Mouse (Mus musculus) C2C12 (cell line): Measurements from ENCODE around the gene Tarbp2. TPM values are rescaled to one million over a fixed set of nuclear protein-coding genes. Genes with fewer than 3 reads are reported as not detected.

Experiments
- H3K27me3 ChIP-seq: one replicate; pipeline ENCODE4 v1.6.1; 2011; ENCODE audit not compliant: control insufficient read depth, insufficient read depth, insufficient read length
- H3K36me3 ChIP-seq: one replicate; pipeline ENCODE4 v1.6.1; 2011; ENCODE audit not compliant: control insufficient read depth, insufficient read depth
- H3K4me3 ChIP-seq: one replicate; pipeline ENCODE4 v1.5.1; 2011; ENCODE audit warnings: mild to moderate bottlenecking, control low read depth; ENCODE audit not compliant: poor library complexity, insufficient read depth, severe bottlenecking
- H3K79me2 ChIP-seq: one replicate; pipeline ENCODE4 v1.6.1; 2011; ENCODE audit not compliant: control insufficient read depth, insufficient read depth
- H3K79me3 ChIP-seq: one replicate; pipeline ENCODE4 v1.6.1; 2011; ENCODE audit warnings: low read depth, control low read depth
- H3ac ChIP-seq: one replicate; pipeline ENCODE3; 2011; ENCODE audit warnings: low read depth; ENCODE audit not compliant: control insufficient read depth, insufficient read length
- CEBPB ChIP-seq: IDR thresholded peaks from one replicate; pipeline ENCODE4 v1.6.1; 2011; ENCODE audit warnings: low read depth, mild to moderate bottlenecking, control low read depth, moderate library complexity
- CTCF ChIP-seq: IDR thresholded peaks from one replicate; pipeline ENCODE4 v1.5.1; 2011; ENCODE audit not compliant: control insufficient read depth, insufficient read depth, insufficient read length
- FOSL1 ChIP-seq: IDR thresholded peaks from one replicate; pipeline ENCODE4 v1.8.0; 2011; ENCODE audit warnings: mild to moderate bottlenecking, low read length; ENCODE audit not compliant: poor library complexity, insufficient read depth, severe bottlenecking
- MAX ChIP-seq: IDR thresholded peaks from one replicate; pipeline ENCODE4 v1.6.1; 2011; ENCODE audit warnings: mild to moderate bottlenecking, control low read depth
- MYOD1 ChIP-seq: IDR thresholded peaks from one replicate; pipeline ENCODE4 v1.6.1; 2011; ENCODE audit warnings: low read depth; ENCODE audit not compliant: control insufficient read depth, insufficient read length
- MYOG ChIP-seq: IDR thresholded peaks from one replicate; pipeline ENCODE4 v1.6.1; 2011; ENCODE audit not compliant: control insufficient read depth, insufficient read length; ENCODE audit errors: extremely low read depth
- USF1 ChIP-seq: IDR thresholded peaks from one replicate; pipeline ENCODE4 v1.6.1; 2011; ENCODE audit warnings: low read depth, mild to moderate bottlenecking, control low read depth, moderate library complexity
- polyA plus RNA-seq: library from polyadenylated mRNA; unstranded; fragments of >200 nt; fragmentation: generic; extraction: Trizol; gene quantifications from one replicate; pipeline ENCODE4 v1.2.1, GENCODE M21; 2012; ENCODE audit warnings: missing spikeins

Tarbp2 gene
- polyA plus RNA-seq, 1 experiment, result 127 TPM

DNA sequence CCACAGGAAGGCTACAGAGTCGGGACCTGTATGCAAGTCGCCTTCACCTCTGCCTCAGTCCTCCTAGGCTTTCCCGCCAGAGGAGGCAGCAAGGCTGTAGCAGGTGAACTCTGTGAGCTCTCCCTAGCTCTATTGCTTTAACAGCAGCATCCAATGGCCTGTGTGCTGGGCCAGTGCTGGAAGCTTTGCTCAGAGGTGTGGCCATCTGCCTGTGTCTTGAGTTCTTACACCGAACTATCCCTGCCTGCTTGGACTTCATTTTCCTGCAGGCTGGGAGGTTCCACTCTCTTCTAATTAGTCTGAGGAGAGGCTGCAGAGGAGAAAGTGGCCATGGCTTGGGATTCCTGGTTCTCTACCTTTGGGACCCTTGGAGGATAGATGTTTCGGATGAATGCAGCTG is 6.0 kb upstream of the Tarbp2 start:
- Histone ChIP-seq H3K79me2 (peaks cover 49% of the 10 kb centered on the region), H3K4me3 (no peak overlapping the region), H3K36me3 (no peaks in the 10 kb centered on the region), H3K27me3 (no peaks in the 10 kb centered on the region), H3ac (no peak overlapping the region), H3K79me3 (peaks cover 14% of the 10 kb centered on the region)
- TF ChIP-seq MYOD1 (no peak), MYOG (no peak), FOSL1 (no peak), USF1 (no peak), MAX (no peak), CEBPB (no peak), CTCF (no peak)

DNA sequence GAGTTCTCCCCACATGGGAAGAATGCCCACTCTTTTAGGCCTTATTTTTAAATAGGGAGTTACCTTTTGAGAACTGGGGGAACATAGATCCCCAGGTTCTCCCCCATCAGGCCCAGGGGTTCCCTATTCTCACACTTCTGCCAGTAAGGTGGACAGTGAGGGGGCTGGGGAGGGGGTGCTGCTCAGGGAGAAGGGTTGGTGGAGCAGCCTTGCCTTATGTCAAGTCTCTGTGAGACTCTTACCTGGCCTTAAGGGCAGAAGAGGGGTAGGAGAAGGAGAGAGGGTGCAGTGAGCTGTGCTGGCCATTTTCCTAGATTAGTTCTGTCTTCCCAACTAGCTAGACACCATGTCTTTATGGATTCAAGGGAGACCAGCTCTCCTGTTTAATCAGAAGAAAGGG is 5.5 kb upstream of the Tarbp2 start:
- Histone ChIP-seq H3ac (no peak overlapping the region), H3K27me3 (no peaks in the 10 kb centered on the region), H3K36me3 (no peaks in the 10 kb centered on the region), H3K4me3 (no peak overlapping the region), H3K79me3 (peaks cover 14% of the 10 kb centered on the region), H3K79me2 (peaks cover 49% of the 10 kb centered on the region)
- no peak for TF ChIP-seq MYOD1

DNA sequence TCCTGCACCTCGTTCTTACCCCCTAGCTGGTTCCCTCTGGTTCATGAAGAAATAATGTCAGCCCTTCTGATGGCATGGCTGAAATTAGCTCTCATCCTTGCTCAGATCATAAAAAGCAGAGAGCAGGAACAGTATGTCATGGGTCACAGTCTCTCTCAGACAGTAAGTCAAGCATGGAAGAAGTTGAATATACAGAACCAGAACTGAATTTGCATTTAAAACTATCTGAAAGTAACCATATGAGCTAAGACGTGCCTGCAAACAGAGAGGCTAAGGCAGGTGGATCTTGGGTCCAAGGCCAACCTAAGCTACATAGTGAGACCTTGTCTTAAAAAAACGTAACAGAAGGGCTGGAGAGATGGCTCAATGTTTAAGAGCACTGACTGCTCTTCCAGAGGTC is 5.0 kb upstream of the Tarbp2 start:
- H3K79me2 ChIP-seq, result peaks cover 49% of the 10 kb centered on the region
- no peak overlapping the region for H3ac ChIP-seq
- H3K36me3 ChIP-seq, result no peaks in the 10 kb centered on the region
- H3K4me3 ChIP-seq, result no peak overlapping the region
- no peak for TF ChIP-seq MYOG
- peaks cover 14% of the 10 kb centered on the region for H3K79me3 ChIP-seq
- H3K27me3 ChIP-seq, result no peaks in the 10 kb centered on the region

DNA sequence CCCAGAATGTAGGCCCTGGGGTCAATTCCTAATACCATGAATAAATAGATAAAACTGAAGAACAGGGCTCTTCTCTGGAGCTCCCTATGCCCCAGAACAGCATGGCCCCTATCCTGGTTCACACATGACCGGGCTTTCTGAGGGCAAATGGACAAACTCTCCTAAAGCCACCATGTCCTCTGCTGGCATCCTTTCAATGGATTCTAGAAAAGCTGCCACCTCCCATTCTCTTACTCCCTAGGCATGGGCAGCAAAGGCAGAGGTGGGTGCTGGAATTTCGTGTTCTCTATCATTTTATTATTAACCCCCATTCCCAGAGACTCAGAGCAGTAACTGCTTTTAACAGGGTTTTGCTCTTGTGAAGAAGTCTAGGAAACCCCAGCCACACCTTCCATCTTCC is 2.7 kb upstream of the Tarbp2 start:
- Histone ChIP-seq H3K27me3 (no peaks in the 10 kb centered on the region), H3ac (no peak overlapping the region), H3K79me3 (peaks cover 30% of the 10 kb centered on the region), H3K79me2 (peaks cover 62% of the 10 kb centered on the region), H3K36me3 (peaks cover 10% of the 10 kb centered on the region), H3K4me3 (no peak overlapping the region)
- TF ChIP-seq CEBPB, result no peak
- TF ChIP-seq FOSL1, result no peak
- TF ChIP-seq MYOG, result no peak
- TF ChIP-seq MYOD1, result no peak
- no peak for TF ChIP-seq CTCF
- no peak for TF ChIP-seq MAX
- TF ChIP-seq USF1, result no peak

DNA sequence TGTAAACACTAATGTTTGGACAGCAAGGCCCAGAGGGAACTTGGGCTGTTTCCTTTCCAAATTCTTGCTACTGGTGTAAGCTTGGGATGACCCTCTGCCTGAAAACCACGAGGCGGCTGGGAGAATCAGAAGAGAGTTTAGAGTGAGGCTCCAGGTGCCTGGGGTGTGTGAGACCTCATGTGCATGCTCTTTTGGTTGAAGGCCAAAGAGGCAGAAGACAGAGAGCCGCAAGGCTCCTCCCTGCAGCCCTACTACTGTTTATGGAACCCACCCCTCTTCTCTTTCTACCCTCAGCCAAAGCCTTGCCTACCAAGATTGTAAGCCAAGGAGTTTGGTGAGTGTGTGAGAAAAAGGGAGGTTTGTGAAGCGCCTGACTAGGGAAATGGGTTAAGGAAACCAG is 2.2 kb upstream of the Tarbp2 start:
- Histone ChIP-seq H3K36me3 (peaks cover 16% of the 10 kb centered on the region), H3K79me2 (peaks cover 66% of the 10 kb centered on the region), H3ac (peak overlapping the region; percentile 88), H3K4me3 (peak overlapping the region; percentile 75), H3K79me3 (peaks cover 35% of the 10 kb centered on the region), H3K27me3 (no peaks in the 10 kb centered on the region)
- TF ChIP-seq FOSL1 (no peak), MYOG (no peak), MAX (no peak), CEBPB (no peak), MYOD1 (no peak), CTCF (no peak), USF1 (no peak)

DNA sequence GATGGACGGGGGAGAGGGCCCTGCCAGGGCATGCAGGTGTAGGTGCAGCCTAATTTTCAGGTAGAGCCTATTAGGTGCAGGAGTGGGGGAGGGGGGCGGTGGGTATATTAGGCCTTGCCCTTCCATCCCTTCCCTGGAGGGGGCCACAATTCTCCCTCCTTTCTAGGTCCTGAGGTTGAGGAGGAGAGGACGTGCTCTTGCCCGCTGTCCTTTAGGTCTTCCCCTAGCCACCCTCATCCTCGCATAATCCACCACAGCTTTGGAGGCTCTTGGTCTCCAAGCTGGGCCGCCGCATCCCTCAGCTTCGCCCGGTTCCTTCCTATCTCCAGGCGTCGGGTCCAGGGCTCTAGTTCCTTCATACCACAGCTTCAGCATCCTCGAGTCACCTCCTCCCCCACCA is 1.7 kb upstream of the Tarbp2 start:
- Histone ChIP-seq H3ac (peak overlapping the region; percentile 88), H3K27me3 (no peaks in the 10 kb centered on the region), H3K79me2 (peaks cover 69% of the 10 kb centered on the region), H3K36me3 (peaks cover 21% of the 10 kb centered on the region), H3K4me3 (peak overlapping the region; percentile 75), H3K79me3 (peaks cover 36% of the 10 kb centered on the region)
- no peak for TF ChIP-seq CTCF
- no peak for TF ChIP-seq USF1
- TF ChIP-seq CEBPB, result no peak
- TF ChIP-seq MYOD1, result no peak
- TF ChIP-seq FOSL1, result no peak
- no peak for TF ChIP-seq MAX
- no peak for TF ChIP-seq MYOG
